Mouse (Mus musculus): Measurements from ENCODE around the gene Gm21209. TPM values are rescaled to one million over a fixed set of nuclear protein-coding genes. Genes with fewer than 3 reads are reported as not detected.
"Not testable (repeated sequence)": the region's sequence is repeated elsewhere in the genome, so short reads cannot be mapped to it uniquely, and the experiment has no call there.

Gm21209 gene
- polyA plus RNA-seq (2012; rRNA removed): not detected in 2 replicates

DNA sequence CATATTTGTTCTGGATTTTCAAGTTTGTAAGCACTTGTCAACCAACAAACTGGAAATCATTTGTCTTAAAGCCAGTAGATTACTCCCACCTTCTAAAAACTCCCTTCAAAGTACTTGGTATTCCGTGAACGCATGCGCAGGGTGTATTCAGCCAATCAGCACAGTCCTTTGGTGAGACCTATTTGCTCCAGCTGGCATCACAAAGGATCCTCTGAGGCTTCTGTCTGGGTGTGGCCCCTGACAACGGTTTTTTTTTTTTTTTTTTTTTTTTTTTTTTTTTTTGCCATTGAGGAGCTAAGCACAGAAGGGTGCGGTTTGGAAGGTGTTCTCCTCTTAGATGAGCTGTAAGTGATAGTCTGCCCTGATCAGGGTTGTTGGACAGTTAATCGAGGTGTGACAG lies at the start of gene Gm21209:
Gene Gm21209 (plus strand): TSS at position 301 of the 400 bp plus-strand sequence.
- H3K36me3 ChIP-seq (ENCODE audit: control insufficient read depth, insufficient read depth, low read length); H3K27ac ChIP-seq (ENCODE audit: insufficient read depth, low read depth, low read length): not testable (repeated sequence)
- no CpG with 5 or more reads among the region's 6 CpGs for WGBS

More for the DNA sequence above, at the start of gene Gm21209:
- H3K4me1 ChIP-seq (ENCODE audit: control insufficient read depth, insufficient read depth, insufficient read length, low read length); H3K27me3 ChIP-seq (ENCODE audit: control insufficient read depth, insufficient read depth, low read length); H3K4me3 ChIP-seq (ENCODE audit: low read depth, low read length): not testable (repeated sequence)

All from small intestine, adult 2 months (tissue).